Mouse (Mus musculus) small intestine, adult 2 months (tissue): ENCODE measurements at regions not wholly inside any gene's neighbourhood (a gene's known extent, or its start where the extent isn't known, plus 50 kb on each side); places are given as distances from the start of the nearest gene placed in this dataset.

Experiments used
- CTCF ChIP-seq: fragments of 200-500 bp; IDR thresholded peaks from 2 replicates; pipeline ENCODE4 v1.5.1; 2012; ENCODE audit warnings: low read depth, mild to moderate bottlenecking, control low read depth, inconsistent platforms, low read length, moderate library complexity, mixed read lengths; ENCODE audit not compliant: insufficient replicate concordance, insufficient read length; ENCODE audit errors: extremely low read depth
- POLR2A ChIP-seq: fragments of 200-500 bp; IDR thresholded peaks from 2 replicates; pipeline ENCODE4 v1.6.1; 2012; ENCODE audit warnings: low read depth, mild to moderate bottlenecking, control low read depth, inconsistent platforms, low read length, moderate library complexity

GRCm38 (mm10) chr16:31508981-31509380 is 86.9 kb downstream of the Bdh1 start:
- TF ChIP-seq POLR2A (no peak; the same call in 1 of the 2 replicates), CTCF (no peak)
